Mouse (Mus musculus) myocyte (in vitro differentiated cells): ENCODE measurements around the gene Gabarap. TPM values are rescaled to one million over a fixed set of nuclear protein-coding genes. Genes with fewer than 3 reads are reported as not detected.

Source experiments
- H3K27me3 ChIP-seq: one replicate; pipeline ENCODE4 v1.6.1; 2011; ENCODE audit not compliant: control insufficient read depth, insufficient read depth, insufficient read length
- H3K36me3 ChIP-seq: one replicate; pipeline ENCODE4 v1.6.1; 2011; ENCODE audit not compliant: control insufficient read depth, insufficient read depth
- H3K4me2 ChIP-seq: one replicate; pipeline ENCODE4 v1.6.1; 2011; ENCODE audit warnings: low read depth, control low read depth
- H3K4me3 ChIP-seq: one replicate; pipeline ENCODE4 v1.5.1; 2011; ENCODE audit warnings: mild to moderate bottlenecking, control low read depth, moderate library complexity
- H3K79me2 ChIP-seq: one replicate; pipeline ENCODE4 v1.6.1; 2011; ENCODE audit not compliant: control insufficient read depth, insufficient read depth
- H3ac ChIP-seq: one replicate; pipeline ENCODE4 v1.6.1; 2011; ENCODE audit not compliant: control insufficient read depth, insufficient read length
- CEBPB ChIP-seq: IDR thresholded peaks from 2 replicates; pipeline ENCODE4 v1.6.1; 2011; ENCODE audit warnings: mild to moderate bottlenecking, moderate library complexity; ENCODE audit not compliant: poor library complexity, insufficient read depth, severe bottlenecking
- E2F4 ChIP-seq: IDR thresholded peaks from one replicate; pipeline ENCODE4 v1.6.1; 2011; ENCODE audit warnings: mild to moderate bottlenecking, control low read depth, moderate library complexity; ENCODE audit not compliant: insufficient read depth
- MAX ChIP-seq: IDR thresholded peaks from one replicate; pipeline ENCODE4 v1.6.1; 2011; ENCODE audit warnings: low read depth, mild to moderate bottlenecking, control low read depth
- MYOD1 ChIP-seq, 3 experiments: IDR thresholded peaks; one replicate each; pipeline ENCODE4 v1.6.1; 2011; ENCODE audit warnings: control low read depth in 2 of 3, low read depth in 2 of 3, mild to moderate bottlenecking in 2 of 3, moderate library complexity in 1 of 3; ENCODE audit not compliant: insufficient read length in 2 of 3, control insufficient read depth in 1 of 3
- POLR2A ChIP-seq: IDR thresholded peaks from one replicate; pipeline ENCODE4 v1.6.1; 2011; ENCODE audit warnings: low read depth, mild to moderate bottlenecking, control low read depth, moderate library complexity; ENCODE audit not compliant: insufficient read length
- POLR2AphosphoS2 ChIP-seq: IDR thresholded peaks from one replicate; pipeline ENCODE4 v1.6.1; 2011; ENCODE audit warnings: low read depth, control low read depth; ENCODE audit not compliant: insufficient read length
- REST ChIP-seq: IDR thresholded peaks from one replicate; pipeline ENCODE4 v1.6.1; 2011; ENCODE audit warnings: mild to moderate bottlenecking, control low read depth, moderate library complexity; ENCODE audit not compliant: insufficient read depth, insufficient read length
- SRF ChIP-seq: IDR thresholded peaks from one replicate; pipeline ENCODE4 v1.6.1; 2011; ENCODE audit warnings: low read depth; ENCODE audit not compliant: control insufficient read depth, insufficient read length
- TCF12 ChIP-seq: IDR thresholded peaks from one replicate; pipeline ENCODE4 v1.6.1; 2011; ENCODE audit warnings: mild to moderate bottlenecking, control low read depth; ENCODE audit not compliant: poor library complexity, insufficient read depth, severe bottlenecking
- TCF3 ChIP-seq: IDR thresholded peaks from one replicate; pipeline ENCODE4 v1.6.1; 2011; ENCODE audit warnings: low read depth, control low read depth; ENCODE audit not compliant: insufficient read length
- USF1 ChIP-seq: IDR thresholded peaks from one replicate; pipeline ENCODE4 v1.6.1; 2011; ENCODE audit warnings: low read depth, mild to moderate bottlenecking, control low read depth, moderate library complexity
- polyA plus RNA-seq: library from polyadenylated mRNA; unstranded; fragments of >200 nt; fragmentation: generic; extraction: Trizol; gene quantifications from one replicate; pipeline ENCODE4 v1.2.1, GENCODE M21; 2012; ENCODE audit warnings: missing spikeins

Gene Gabarap
- polyA plus RNA-seq, 1 experiment, result 530 TPM

GRCm38 (mm10) chr11:70040184-70040583 lies 49.2 kb downstream of the Gabarap start:
- peaks cover 10% of the 10 kb centered on the region for H3K36me3 ChIP-seq

DNA sequence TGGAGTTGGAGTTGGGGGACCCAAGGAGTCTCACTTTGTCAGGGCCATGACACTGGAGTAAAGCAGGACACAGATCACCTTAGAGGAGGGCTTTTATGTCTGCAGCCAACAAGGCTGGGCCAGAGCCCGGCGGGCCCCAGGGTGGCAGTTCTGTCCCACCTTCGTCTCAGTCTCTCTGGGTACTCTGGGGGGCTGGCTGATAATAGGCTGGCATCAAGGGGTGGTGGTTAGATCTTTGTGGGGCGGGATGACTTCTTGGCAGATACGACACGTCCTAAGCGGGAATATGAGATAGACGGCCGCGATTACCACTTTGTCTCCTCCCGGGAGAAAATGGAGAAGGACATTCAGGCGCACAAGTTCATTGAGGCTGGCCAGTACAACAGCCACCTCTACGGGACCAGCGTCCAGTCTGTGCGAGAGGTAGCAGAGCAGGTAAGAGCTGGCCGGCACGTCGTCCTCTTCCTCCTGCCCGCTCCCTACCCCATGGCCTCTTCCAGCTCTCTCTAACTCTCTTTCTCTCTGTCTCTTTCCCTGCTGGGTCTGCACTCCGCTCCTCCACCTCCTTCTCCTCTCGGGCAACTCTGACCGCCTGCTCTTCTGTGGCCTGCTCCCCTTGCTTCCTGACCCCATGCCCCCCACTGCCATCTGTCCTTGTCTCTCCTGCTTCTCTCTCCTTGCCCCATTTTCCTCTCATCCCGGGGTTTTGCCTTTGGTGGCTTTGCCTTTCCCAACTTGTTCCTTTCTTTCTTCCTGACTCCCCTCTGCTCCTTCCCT lies 51.6 kb downstream of the Gabarap start:
- Histone ChIP-seq H3K4me3 (no peak overlapping the region), H3K79me2 (no peaks in the 10 kb centered on the region), H3ac (no peak overlapping the region), H3K4me2 (no peak overlapping the region), H3K36me3 (peaks cover 2% of the 10 kb centered on the region), H3K27me3 (no peaks in the 10 kb centered on the region)
- TF ChIP-seq POLR2A, result no peak
- no peak for TF ChIP-seq E2F4
- TF ChIP-seq MAX, result no peak
- no peak for TF ChIP-seq POLR2AphosphoS2
- TF ChIP-seq USF1, result no peak
- TF ChIP-seq TCF12, result no peak
- TF ChIP-seq TCF3, result no peak
- no peak for TF ChIP-seq MYOD1 (IDR thresholded peaks at IDR 0.05; ENCODE audit: control insufficient read depth in 1 of 3, insufficient read length in 2 of 3, low read depth in 2 of 3)
- TF ChIP-seq REST, result no peak

More at GRCm38 (mm10) chr11:70040184-70040583, 49.2 kb downstream of the Gabarap start:
- Histone ChIP-seq H3K27me3 (no peaks in the 10 kb centered on the region), H3K4me3 (no peak overlapping the region), H3K4me2 (no peak overlapping the region), H3ac (no peak overlapping the region), H3K79me2 (no peaks in the 10 kb centered on the region)
- TF ChIP-seq TCF3 (no peak), E2F4 (no peak)

- H3ac ChIP-seq, result no peak overlapping the region
- H3K4me2 ChIP-seq, result no peak overlapping the region
- TF ChIP-seq SRF (no peak), MYOD1 (IDR thresholded peaks at IDR 0.05; ENCODE audit: control insufficient read depth in 1 of 3, insufficient read length in 2 of 3, low read depth in 2 of 3) (no peak), TCF12 (no peak), MAX (no peak), E2F4 (no peak), POLR2AphosphoS2 (no peak), CEBPB (no peak)
- no peaks in the 10 kb centered on the region for H3K36me3 ChIP-seq
- no peak overlapping the region for H3K4me3 ChIP-seq
- H3K27me3 ChIP-seq, result no peaks in the 10 kb centered on the region
- H3K79me2 ChIP-seq, result no peaks in the 10 kb centered on the region
Observed at GRCm38 (mm10) chr11:70043665-70044064, 52.7 kb downstream of the Gabarap start.

Other genes starting within 250 kb of the Gabarap start
- 69.5 TPM for gene Polr2a, start 232.5 kb upstream of the Gabarap start, polyA plus RNA-seq
- 0.26 TPM for gene Slc35g3, start 229.2 kb upstream of the Gabarap start, polyA plus RNA-seq
- gene Zbtb4, start 225.2 kb upstream of the Gabarap start, polyA plus RNA-seq, result 9.4 TPM
- 95.3 TPM for gene Chrnb1, start 195.2 kb upstream of the Gabarap start, polyA plus RNA-seq
- gene Fgf11, start 189.3 kb upstream of the Gabarap start, polyA plus RNA-seq, result 17.5 TPM
- gene Tmem102, start 185.5 kb upstream of the Gabarap start, polyA plus RNA-seq, result 0.61 TPM
- 0.02 TPM for gene Gm39566, start 175.8 kb upstream of the Gabarap start, polyA plus RNA-seq
- gene Spem2, start 172.7 kb upstream of the Gabarap start, polyA plus RNA-seq, result not detected
- gene Spem1, start 169.0 kb upstream of the Gabarap start, polyA plus RNA-seq, result 0.05 TPM
- gene Nlgn2, start 153.4 kb upstream of the Gabarap start, polyA plus RNA-seq, result 12.8 TPM
- 259 TPM for gene Tmem256, start 152.6 kb upstream of the Gabarap start, polyA plus RNA-seq
- gene Plscr3, start 144.8 kb upstream of the Gabarap start, polyA plus RNA-seq, result 91.9 TPM
- not detected for gene Tnk1, start 132.4 kb upstream of the Gabarap start, polyA plus RNA-seq
- gene Tmem95, start 113.1 kb upstream of the Gabarap start, polyA plus RNA-seq, result not detected
- 24.5 TPM for gene Kctd11, start 109.7 kb upstream of the Gabarap start, polyA plus RNA-seq
- gene Acap1, start 95.6 kb upstream of the Gabarap start, polyA plus RNA-seq, result 1.4 TPM
- 3.0 TPM for gene 2810408A11Rik, start 90.2 kb upstream of the Gabarap start, polyA plus RNA-seq
- gene Neurl4, start 90.1 kb upstream of the Gabarap start, polyA plus RNA-seq, result 42.2 TPM
- gene Gps2, start 77.3 kb upstream of the Gabarap start, polyA plus RNA-seq, result 38.0 TPM
- gene Eif5a, start 69.2 kb upstream of the Gabarap start, polyA plus RNA-seq, result 1,243 TPM
- 0.12 TPM for gene Ybx2, start 55.3 kb upstream of the Gabarap start, polyA plus RNA-seq
- 14.1 TPM for gene Slc2a4, start 43.0 kb upstream of the Gabarap start, polyA plus RNA-seq
- gene Cldn7, start 26.4 kb upstream of the Gabarap start, polyA plus RNA-seq, result not detected
- gene Ctdnep1, start 10.0 kb upstream of the Gabarap start, polyA plus RNA-seq, result 146 TPM
- 91.5 TPM for gene Elp5, start 8.6 kb upstream of the Gabarap start, polyA plus RNA-seq
- gene Phf23, start 4.6 kb downstream of the Gabarap start, polyA plus RNA-seq, result 58.6 TPM
- gene Dvl2, start 9.5 kb downstream of the Gabarap start, polyA plus RNA-seq, result 24.3 TPM
- 130 TPM for gene Acadvl, start 24.3 kb downstream of the Gabarap start, polyA plus RNA-seq
- gene Dlg4, start 25.8 kb downstream of the Gabarap start, polyA plus RNA-seq, result 26.8 TPM
- gene Asgr1, start 62.9 kb downstream of the Gabarap start, polyA plus RNA-seq, result 0.06 TPM
- gene Asgr2, start 101.5 kb downstream of the Gabarap start, polyA plus RNA-seq, result 0.85 TPM
- 1.2 TPM for gene Mgl2, start 139.2 kb downstream of the Gabarap start, polyA plus RNA-seq
- gene Clec10a, start 165.1 kb downstream of the Gabarap start, polyA plus RNA-seq, result 0.13 TPM
- gene Slc16a11, start 221.6 kb downstream of the Gabarap start, polyA plus RNA-seq, result 17.4 TPM
- 4.8 TPM for gene Slc16a13, start 229.9 kb downstream of the Gabarap start, polyA plus RNA-seq
- 2.8 TPM for gene Bcl6b, start 238.7 kb downstream of the Gabarap start, polyA plus RNA-seq
- gene 0610010K14Rik, start 246.8 kb downstream of the Gabarap start, polyA plus RNA-seq, result 75.5 TPM
- gene Gm21988, start 248.7 kb downstream of the Gabarap start, polyA plus RNA-seq, result 9.2 TPM
- 339 TPM for gene Rnasek, start 248.7 kb downstream of the Gabarap start, polyA plus RNA-seq